Mouse (Mus musculus) left cerebral cortex, adult 9 months (tissue): Measurements from ENCODE around the gene Cldn34b4.

ENCODE experiments used
- DNase-seq, 2 experiments: peaks; one replicate each; pipeline ENCODE4 v3.0.0; 2022; ENCODE audit warnings: low spot score in 2 of 2

Cldn34b4 gene

DNA sequence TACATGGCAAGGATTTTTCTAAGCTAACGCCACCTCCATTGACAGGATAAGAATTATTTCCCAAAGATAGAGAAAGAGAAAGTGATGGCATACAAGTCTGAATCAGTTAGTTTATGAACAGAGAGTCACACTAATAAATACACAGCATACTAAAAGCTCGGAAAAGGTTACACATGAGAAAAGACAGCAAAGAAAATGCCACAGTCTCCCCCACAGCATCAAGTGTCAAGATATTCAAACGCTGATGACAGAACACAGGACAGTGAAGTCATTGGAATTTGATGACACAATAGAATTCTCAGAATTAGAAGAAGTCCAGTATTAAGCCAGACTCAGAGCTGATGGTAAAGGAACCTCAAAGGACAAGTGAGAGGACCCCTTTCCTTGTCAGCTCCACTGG, at the start of gene Cldn34b4:
Gene Cldn34b4, plus strand, starts transcription at position 301 of the 400 bp plus-strand sequence.
- no peak for DNase-seq
